Mouse (Mus musculus) NIH3T3 (cell line): ENCODE results near the gene Cntn3.
"Not testable (repeated sequence)": the region's sequence is repeated elsewhere in the genome, so short reads cannot be mapped to it uniquely, and the experiment has no call there.

Experiments used
- DNase-seq: peaks from one replicate; pipeline ENCODE4 v3.0.0-alpha.2; 2012; ENCODE audit warnings: low read depth

The Cntn3 gene

DNA sequence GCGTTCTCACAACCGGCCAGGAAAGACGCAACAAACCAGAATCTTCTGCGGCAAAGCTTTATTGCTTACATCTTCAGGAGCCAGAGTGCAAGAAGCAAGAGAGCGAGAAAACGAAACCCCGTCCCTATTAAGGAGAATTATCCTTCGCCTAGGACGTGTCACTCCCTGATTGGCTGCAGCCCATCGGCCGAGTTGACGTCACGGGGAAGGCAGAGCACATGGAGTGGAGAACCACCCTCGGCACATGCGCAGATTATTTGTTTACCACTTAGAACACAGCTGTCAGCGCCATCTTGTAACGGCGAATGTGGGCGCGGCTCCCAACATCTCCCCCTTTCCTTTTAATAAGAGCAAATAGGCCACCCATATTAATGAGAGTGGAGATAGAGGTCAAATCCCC lies at the start of gene Cntn3:
Gene Cntn3 (minus strand): TSS at position 101 of the 400 bp plus-strand sequence.
- not testable (repeated sequence) for DNase-seq

DNA sequence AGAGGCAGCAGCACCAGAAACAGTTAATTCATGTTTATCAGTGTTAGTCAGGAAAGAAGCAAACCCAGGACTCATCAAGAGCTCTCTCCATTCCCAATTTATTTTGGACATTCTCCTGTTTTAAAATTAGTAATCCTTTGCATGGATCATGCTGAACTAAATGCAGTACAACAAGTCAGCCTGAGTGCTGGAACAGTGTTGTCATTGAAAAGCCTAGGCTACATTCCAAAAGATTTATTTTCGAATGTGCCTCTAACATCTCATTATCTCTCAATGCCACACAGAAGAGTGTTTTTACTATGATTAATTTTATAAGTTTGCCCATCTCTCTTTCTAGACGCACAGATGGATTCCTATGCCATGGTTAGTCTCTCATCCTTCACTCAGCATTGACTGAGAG lies 27.9 kb upstream of the Cntn3 start:
- DNase-seq: no peak

- DNase-seq: no peak
Measured at GRCm38 (mm10) chr6:102597756-102598155, 24.9 kb upstream of the Cntn3 start.

GRCm38 (mm10) chr6:102590151-102590550 lies 17.2 kb upstream of the Cntn3 start:
- DNase-seq: no peak

DNA sequence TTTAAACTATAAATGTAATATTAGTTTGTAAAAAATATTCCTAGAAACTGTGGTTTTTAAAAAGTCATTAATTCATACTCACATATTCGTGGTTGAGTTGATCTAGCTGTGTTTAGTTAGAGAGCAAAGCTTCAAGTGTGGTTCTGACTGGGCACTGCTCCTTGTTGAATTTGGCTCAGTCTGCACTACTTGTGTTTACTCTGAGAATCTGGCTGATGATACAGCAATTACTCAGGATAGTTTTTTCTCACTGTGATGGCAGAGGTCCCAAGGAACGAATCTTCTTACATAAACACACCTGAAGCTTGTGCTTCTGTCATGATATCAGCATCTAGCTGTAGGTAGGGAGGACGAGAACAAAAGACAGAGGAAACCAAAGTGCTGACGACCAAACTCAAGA lies 16.4 kb upstream of the Cntn3 start:
- DNase-seq: no peak

DNA sequence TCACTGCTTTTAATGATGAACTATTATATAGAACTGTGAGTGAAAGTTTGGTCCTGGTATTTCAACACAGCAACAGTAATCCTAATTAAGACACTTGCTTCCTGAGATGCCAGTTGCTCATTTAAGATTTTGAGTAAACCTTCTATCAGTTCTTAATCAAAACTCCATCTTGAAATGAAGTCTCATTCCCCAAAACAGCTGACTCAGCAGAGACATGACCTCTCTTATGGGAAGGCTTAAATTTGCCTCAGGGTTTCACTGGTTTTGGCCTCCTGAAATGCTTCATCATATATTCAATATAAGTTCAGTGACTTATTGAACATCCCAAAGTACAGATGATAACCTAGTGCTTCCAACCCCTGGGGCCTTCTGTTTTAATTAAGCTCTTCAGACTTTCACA lies 13.2 kb upstream of the Cntn3 start:
- no peak for DNase-seq

GRCm38 (mm10) chr6:102583578-102583977 lies 10.7 kb upstream of the Cntn3 start:
- no peak for DNase-seq

- DNase-seq: no peak
Measured at GRCm38 (mm10) chr6:102567496-102567895, 5.4 kb downstream of the Cntn3 start.

DNA sequence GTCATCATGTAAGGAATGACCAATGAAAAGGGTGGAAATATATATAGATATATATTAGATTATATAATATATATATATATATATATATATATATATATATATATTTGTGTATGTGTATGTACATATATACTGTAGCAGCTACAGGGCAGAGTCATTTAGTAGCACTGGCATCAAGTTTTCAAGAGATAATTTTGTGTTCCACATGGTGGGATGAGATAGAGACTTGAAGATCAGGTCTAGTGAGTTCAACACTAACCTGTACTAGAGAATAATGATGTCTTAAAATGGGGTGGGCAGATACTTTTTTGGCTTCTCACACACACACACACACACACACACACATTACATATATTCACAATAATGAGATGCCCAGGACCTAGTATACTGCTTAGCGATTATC lies 7.7 kb downstream of the Cntn3 start:
- no peak for DNase-seq

GRCm38 (mm10) chr6:102564011-102564731 lies 8.7 kb downstream of the Cntn3 start:
- DNase-seq: no peak

DNA sequence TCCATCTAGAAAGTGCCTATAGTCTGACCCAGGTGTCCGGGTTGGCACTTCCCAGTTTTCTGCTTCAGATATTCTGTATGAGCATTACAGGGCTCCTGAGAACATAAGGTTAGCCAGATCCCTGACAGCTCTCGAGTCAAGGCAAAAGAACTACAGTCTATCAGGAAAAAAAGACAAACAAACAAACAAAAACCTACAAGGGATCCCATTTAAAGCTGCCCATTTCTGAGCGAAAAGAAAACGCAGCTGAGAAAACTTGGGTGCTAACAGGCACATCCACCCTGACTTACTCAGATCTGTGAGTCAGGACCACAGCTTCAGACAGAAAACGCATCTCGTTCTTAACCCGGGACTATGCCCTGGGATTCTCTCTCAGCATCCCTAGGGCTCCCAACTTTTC lies 9.5 kb downstream of the Cntn3 start:
- no peak for DNase-seq

- no peak for DNase-seq
Measured at GRCm38 (mm10) chr6:102557521-102557920, 15.4 kb downstream of the Cntn3 start.

- DNase-seq: no peak
Measured at GRCm38 (mm10) chr6:102556497-102556896, 16.4 kb downstream of the Cntn3 start.

- no peak for DNase-seq
Measured at GRCm38 (mm10) chr6:102555814-102556437, 17.0 kb downstream of the Cntn3 start.

- no peak for DNase-seq
Measured at GRCm38 (mm10) chr6:102555067-102555657, 17.7 kb downstream of the Cntn3 start.

- DNase-seq: no peak
Measured at GRCm38 (mm10) chr6:102541633-102542412, 31.1 kb downstream of the Cntn3 start.

DNA sequence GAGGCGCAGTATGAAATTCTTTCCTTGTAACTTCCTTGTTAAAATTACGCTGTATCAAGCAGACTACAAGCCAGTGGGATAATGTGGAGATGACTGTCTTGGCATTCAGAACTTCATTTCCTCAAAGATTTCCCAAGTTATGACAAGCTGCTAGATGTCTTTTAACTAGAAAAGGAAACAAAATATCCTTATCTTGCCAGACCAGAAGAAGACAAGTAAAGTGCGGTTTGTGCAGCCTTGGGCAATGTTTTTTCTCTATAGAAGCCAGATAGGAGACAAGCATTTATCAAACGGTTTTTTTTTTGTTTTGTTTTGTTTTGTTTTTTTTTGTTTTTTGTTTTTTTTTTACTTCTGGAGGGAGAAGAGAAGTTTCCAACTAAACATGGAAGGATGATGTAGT lies 37.3 kb downstream of the Cntn3 start:
- DNase-seq: no peak

DNA sequence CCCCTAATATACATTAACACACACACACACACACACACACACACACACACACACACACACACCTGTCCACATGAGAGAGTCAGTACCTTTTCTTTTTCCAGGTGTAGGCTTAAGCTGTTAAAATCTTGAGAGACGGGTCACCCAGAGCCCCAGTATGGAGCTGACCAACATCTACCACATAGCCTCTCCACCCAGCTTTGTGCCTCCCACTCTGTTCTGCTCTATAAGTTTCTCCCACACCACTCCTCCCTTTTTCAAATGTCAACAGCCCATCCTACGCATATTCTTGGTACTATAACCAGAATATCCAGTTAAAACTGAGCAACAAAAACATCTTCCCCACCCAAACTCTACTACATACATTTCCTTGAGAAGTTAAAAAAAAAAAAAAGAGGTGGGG lies 49.9 kb downstream of the Cntn3 start:
- DNase-seq: no peak

DNA sequence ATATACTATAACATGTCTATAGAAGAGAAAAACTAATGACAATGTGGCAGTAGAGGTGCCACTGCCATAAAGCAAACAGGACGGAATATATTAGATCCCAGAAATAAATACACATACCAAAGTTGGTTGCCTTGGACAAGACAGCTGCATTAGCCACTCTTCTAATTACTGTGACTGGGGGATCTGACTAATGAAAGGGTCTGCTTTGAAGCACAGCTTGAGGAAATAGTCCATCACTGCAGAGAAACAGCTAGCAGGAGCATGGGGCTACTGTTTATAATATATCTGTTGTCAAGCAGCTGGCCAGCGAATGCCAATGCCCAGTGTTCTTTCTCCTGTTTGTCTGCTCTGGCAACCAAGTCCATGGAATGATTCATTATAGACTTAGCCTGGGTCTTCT lies 51.9 kb downstream of the Cntn3 start:
- DNase-seq: no peak

- DNase-seq: no peak
Measured at GRCm38 (mm10) chr6:102515231-102515630, 57.7 kb downstream of the Cntn3 start.

GRCm38 (mm10) chr6:102512085-102512484 lies 60.8 kb downstream of the Cntn3 start:
- DNase-seq: no peak

GRCm38 (mm10) chr6:102485509-102485908 lies 87.4 kb downstream of the Cntn3 start:
- no peak for DNase-seq
